ENCODE assay signal across 8 mouse cellular contexts in the genomic region with DNA sequence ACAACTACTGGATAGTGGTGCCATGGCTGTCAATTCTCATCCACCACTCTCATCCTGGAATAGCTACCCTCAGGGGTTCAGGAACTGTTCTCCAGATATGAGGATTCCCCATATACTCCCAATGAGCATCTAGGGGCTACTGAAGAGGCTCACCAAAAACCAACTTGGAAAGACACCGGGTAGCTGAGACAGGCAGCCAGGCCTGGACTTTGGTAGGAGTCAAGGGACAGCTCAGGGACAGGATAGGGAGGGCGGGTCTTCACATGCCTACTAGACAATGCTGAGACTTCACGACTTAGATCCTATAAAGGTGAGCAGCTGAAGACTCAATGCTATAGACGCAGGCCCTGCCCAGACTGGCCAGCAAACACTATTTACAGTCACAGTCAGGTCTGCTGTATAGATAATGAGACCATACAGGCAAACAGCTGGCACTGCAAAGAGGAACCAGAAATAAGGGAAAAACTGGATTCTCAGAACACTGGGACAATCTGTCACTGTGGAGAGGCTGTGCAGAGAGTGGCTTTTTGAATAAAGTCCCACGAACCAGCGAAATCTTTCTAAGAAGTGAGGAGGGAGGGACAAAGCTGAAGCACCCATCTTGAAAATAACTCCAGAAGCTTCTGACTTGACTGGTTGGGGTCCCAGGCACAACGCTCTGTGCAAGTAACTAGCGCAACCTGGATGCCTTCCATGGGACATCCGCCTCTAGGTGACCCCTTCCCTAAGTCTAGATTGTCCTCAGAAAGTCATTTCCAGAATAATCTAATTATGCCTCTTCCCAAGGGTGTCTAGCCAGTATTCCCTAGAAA. TPM values are rescaled to one million over a fixed set of nuclear protein-coding genes. Genes with fewer than 3 reads are reported as not detected.
DNase-seq lines count a peak whose midpoint lies in the region; ATAC-seq and TF ChIP-seq lines count a peak whose summit lies in the region.

No protein-coding gene starts in this region.

- H3K9ac ChIP-seq in heart, embryonic 11.5 days (ENCODE audit: low read depth, low read length): peak overlapping the region; percentile 97
- H3K9ac ChIP-seq in forebrain, postnatal 0 days: peak overlapping the region; percentile 87
- H3K9ac ChIP-seq in liver, embryonic 15.5 days: peak overlapping the region; percentile 64

- peaks cover 27% of the 10 kb centered on the region for H3K4me1 ChIP-seq in heart, embryonic 11.5 days (ENCODE audit: control insufficient read depth, insufficient read depth, low read length)
- H3K4me1 ChIP-seq in G1E (ENCODE audit: insufficient read depth, low read depth, low read length): peaks cover 58% of the 10 kb centered on the region
- H3K4me1 ChIP-seq in forebrain, postnatal 0 days (ENCODE audit: insufficient read depth): peaks cover 16% of the 10 kb centered on the region
- H3K4me1 ChIP-seq in liver, embryonic 15.5 days (replicated peaks): peaks cover 55% of the 10 kb centered on the region

- no peaks in the 10 kb centered on the region; the same call in 1 of the 2 replicates for H3K36me3 ChIP-seq in heart, embryonic 11.5 days (ENCODE audit: control insufficient read depth, insufficient read depth, low read length)
- peaks cover 46% of the 10 kb centered on the region for H3K36me3 ChIP-seq in G1E (replicated peaks)
- H3K36me3 ChIP-seq in forebrain, postnatal 0 days (ENCODE audit: insufficient read depth): peaks cover 8% of the 10 kb centered on the region
- H3K36me3 ChIP-seq in liver, embryonic 15.5 days (replicated peaks): peaks cover 43% of the 10 kb centered on the region

- no peak for DNase-seq in heart, adult 8-10 months (ENCODE audit: low spot score)
- no peak for DNase-seq in G1E (ENCODE audit: low spot score)
- no peak for DNase-seq in forebrain, postnatal 0 days
- DNase-seq in adrenal gland, postnatal 4 days (ENCODE audit: low spot score in 2 of 2): no peak
- no peak for DNase-seq in cerebellum, adult 18-20 months
- no peak for DNase-seq in layer of hippocampus, adult 8-10 months (ENCODE audit: low spot score in 2 of 2)

- H3K9me3 ChIP-seq in heart, embryonic 11.5 days (replicated peaks; ENCODE audit: control insufficient read depth, low read length): no peaks in the 10 kb centered on the region
- H3K9me3 ChIP-seq in G1E (replicated peaks): no peaks in the 10 kb centered on the region
- H3K9me3 ChIP-seq in forebrain, postnatal 0 days (ENCODE audit: low read length): no peaks in the 10 kb centered on the region
- H3K9me3 ChIP-seq in liver, embryonic 15.5 days (replicated peaks): no peaks in the 10 kb centered on the region

- 52% methylated on average over 9 of the region's 9 CpGs for WGBS in heart, embryonic 11.5 days (ENCODE audit: insufficient replicate concordance)
- 46% methylated on average over 9 of the region's 9 CpGs for WGBS in forebrain, postnatal 0 days
- 39% methylated on average over 9 of the region's 9 CpGs for WGBS in liver, embryonic 15.5 days (ENCODE audit: insufficient replicate concordance)

- peak overlapping the region; percentile 84 for H3K4me3 ChIP-seq in heart, embryonic 11.5 days (ENCODE audit: low read depth, low read length)
- peak overlapping the region; percentile 84 for H3K4me3 ChIP-seq in G1E (ENCODE audit: low read depth, low read length)
- H3K4me3 ChIP-seq in forebrain, postnatal 0 days (ENCODE audit: low read depth, low read length): peak overlapping the region; percentile 58
- peak overlapping the region; percentile 78 for H3K4me3 ChIP-seq in liver, embryonic 15.5 days (replicated peaks)

- H3K4me2 ChIP-seq in heart, embryonic 11.5 days: peak overlapping the region; percentile 62
- peak overlapping the region; percentile 64 for H3K4me2 ChIP-seq in forebrain, postnatal 0 days (ENCODE audit: low read depth)
- H3K4me2 ChIP-seq in liver, embryonic 15.5 days: peak overlapping the region; percentile 85

- ATAC-seq in heart, embryonic 11.5 days (replicated peaks; ENCODE audit: insufficient number of reproducible peaks, low FRiP score, low TSS enrichment): 0 out of 2 replicates have a peak, but pooled peaks have one; percentile 3
- ATAC-seq in G1E (ENCODE audit: extremely low read depth, insufficient number of reproducible peaks, low FRiP score, poor library complexity, severe bottlenecking): no peak
- peak; percentile 10 for ATAC-seq in forebrain, postnatal 0 days
- ATAC-seq in liver, embryonic 15.5 days (ENCODE audit: insufficient read depth): no peak

- TF ChIP-seq CTCF in G1E (IDR thresholded peaks at IDR 0.05; ENCODE audit: low read depth, low read length): no peak
- no peak for TF ChIP-seq CTCF in forebrain, postnatal 0 days (IDR thresholded peaks at IDR 0.05; ENCODE audit: low read depth)

- H3K27me3 ChIP-seq in heart, embryonic 11.5 days (ENCODE audit: control insufficient read depth, insufficient read depth, low read length): no peaks in the 10 kb centered on the region
- H3K27me3 ChIP-seq in G1E (ENCODE audit: insufficient read depth, low read length): no peaks in the 10 kb centered on the region
- no peaks in the 10 kb centered on the region for H3K27me3 ChIP-seq in forebrain, postnatal 0 days (ENCODE audit: insufficient read depth, low read length)
- H3K27me3 ChIP-seq in liver, embryonic 15.5 days: no peaks in the 10 kb centered on the region

- H3K27ac ChIP-seq in heart, embryonic 11.5 days (ENCODE audit: low read depth, low read length): peak overlapping the region; percentile 99
- peak overlapping the region; percentile 99 for H3K27ac ChIP-seq in forebrain, postnatal 0 days (ENCODE audit: low read depth, low read length)
- peak overlapping the region; percentile 99 for H3K27ac ChIP-seq in liver, embryonic 15.5 days (replicated peaks)

RNA-seq across cellular contexts. Expression of a gene that starts 0.9 kb away (rescaled TPM):
- 3.8 and 5.3 TPM in 2 replicates for polyA plus RNA-seq in heart, embryonic 11.5 days (2014; fragmentation: Nextera tagmentation; extraction: Ambion mirVana)
- total RNA-seq in heart, adult 8-10 months (2022): 10 to 100 TPM; 14.8 to 21.8 (median 19.4) TPM
- total RNA-seq in G1E (2014; fragmentation: Nextera tagmentation) (3.0 and 4.9 TPM in 2 replicates), G1E (2017) (7.3 and 8.6 TPM in 2 replicates)
- polyA plus RNA-seq in G1E (2012): 10.5 and 10.8 TPM in 2 replicates
- 11.2 and 13.8 TPM in 2 replicates for total RNA-seq in forebrain, postnatal 0 days (2014; rRNA removed)
- 10.8 and 11.1 TPM in 2 replicates for polyA plus RNA-seq in forebrain, postnatal 0 days (2015; fragmentation: Nextera tagmentation; extraction: Ambion mirVana)
- 12.1 and 14.5 TPM in 2 replicates for polyA plus RNA-seq in liver, embryonic 15.5 days (2015; fragmentation: Nextera tagmentation; extraction: Ambion mirVana)
- total RNA-seq in adrenal gland, postnatal 4 days (2021): 10 to 100 TPM; 17.7 to 18.4 TPM
- total RNA-seq in layer of hippocampus, adult 8-10 months (2022): 10 to 100 TPM in 1 of 4 experiments, 1 to 10 TPM in 3; 5.9 to 10.2 (median 7.3) TPM

RNA-seq across cellular contexts. Expression of a gene that starts 20.4 kb away (rescaled TPM):
- 0.11 TPM in 1 of 2 replicates, not detected in the other for polyA plus RNA-seq in heart, embryonic 11.5 days (2014; fragmentation: Nextera tagmentation; extraction: Ambion mirVana)
- under 1 TPM; 0.62 to 0.82 (median 0.63) TPM for total RNA-seq in heart, adult 8-10 months (2022)
- total RNA-seq in G1E (2014; fragmentation: Nextera tagmentation): not detected in 2 replicates
- not detected in 2 replicates for total RNA-seq in G1E (2017)
- polyA plus RNA-seq in G1E (2012): not detected in 2 replicates
- 0.76 and 1.2 TPM in 2 replicates for total RNA-seq in forebrain, postnatal 0 days (2014; rRNA removed)
- polyA plus RNA-seq in forebrain, postnatal 0 days (2015; fragmentation: Nextera tagmentation; extraction: Ambion mirVana): 0.19 and 0.31 TPM in 2 replicates
- polyA plus RNA-seq in liver, embryonic 15.5 days (2015; fragmentation: Nextera tagmentation; extraction: Ambion mirVana): 0.10 and 0.17 TPM in 2 replicates
- total RNA-seq in adrenal gland, postnatal 4 days (2021): under 1 TPM; 0.59 to 0.62 TPM
- 10 to 100 TPM; 11.8 to 15.9 (median 12.5) TPM for total RNA-seq in layer of hippocampus, adult 8-10 months (2022)

RNA-seq across cellular contexts. Expression of a gene that starts 26.4 kb away (rescaled TPM):
- polyA plus RNA-seq in heart, embryonic 11.5 days (2014; fragmentation: Nextera tagmentation; extraction: Ambion mirVana): 39.3 and 41.1 TPM in 2 replicates
- total RNA-seq in heart, adult 8-10 months (2022): 1,000 to 10,000 TPM in 1 of 4 experiments, 100 to 1,000 TPM in 3; 788 to 1,002 (median 896) TPM
- total RNA-seq in G1E (2014; fragmentation: Nextera tagmentation): not detected in 2 replicates
- total RNA-seq in G1E (2017): 0.17 and 0.27 TPM in 2 replicates
- 0.11 TPM in 2 replicates for polyA plus RNA-seq in G1E (2012)
- total RNA-seq in forebrain, postnatal 0 days (2014; rRNA removed): 1.5 and 1.7 TPM in 2 replicates
- polyA plus RNA-seq in forebrain, postnatal 0 days (2015; fragmentation: Nextera tagmentation; extraction: Ambion mirVana): 0.23 and 0.31 TPM in 2 replicates
- polyA plus RNA-seq in liver, embryonic 15.5 days (2015; fragmentation: Nextera tagmentation; extraction: Ambion mirVana): 0.28 and 0.30 TPM in 2 replicates
- total RNA-seq in adrenal gland, postnatal 4 days (2021): 10 to 100 TPM in 1 of 2 experiments, 1 to 10 TPM in 1; 9.0 to 22.3 TPM
- total RNA-seq in layer of hippocampus, adult 8-10 months (2022): 1 to 10 TPM; 1.2 to 1.9 (median 1.5) TPM

RNA-seq across cellular contexts. Expression of a gene that starts 29.4 kb away (rescaled TPM):
- polyA plus RNA-seq in heart, embryonic 11.5 days (2014; fragmentation: Nextera tagmentation; extraction: Ambion mirVana): 121 and 125 TPM in 2 replicates
- total RNA-seq in heart, adult 8-10 months (2022): 100 to 1,000 TPM; 112 to 142 (median 128) TPM
- total RNA-seq in G1E (2014; fragmentation: Nextera tagmentation): 16.8 and 19.1 TPM in 2 replicates
- 37.5 and 38.2 TPM in 2 replicates for total RNA-seq in G1E (2017)
- 35.2 and 40.2 TPM in 2 replicates for polyA plus RNA-seq in G1E (2012)
- total RNA-seq in forebrain, postnatal 0 days (2014; rRNA removed): 122 and 157 TPM in 2 replicates
- polyA plus RNA-seq in forebrain, postnatal 0 days (2015; fragmentation: Nextera tagmentation; extraction: Ambion mirVana): 274 and 284 TPM in 2 replicates
- 54.2 and 60.8 TPM in 2 replicates for polyA plus RNA-seq in liver, embryonic 15.5 days (2015; fragmentation: Nextera tagmentation; extraction: Ambion mirVana)
- 10 to 100 TPM; 58.9 to 62.8 TPM for total RNA-seq in adrenal gland, postnatal 4 days (2021)
- 100 to 1,000 TPM; 135 to 149 (median 141) TPM for total RNA-seq in layer of hippocampus, adult 8-10 months (2022)

RNA-seq across cellular contexts. Expression of a gene that starts 39.6 kb away (rescaled TPM):
- polyA plus RNA-seq in heart, embryonic 11.5 days (2014; fragmentation: Nextera tagmentation; extraction: Ambion mirVana): 98.5 and 102 TPM in 2 replicates
- total RNA-seq in heart, adult 8-10 months (2022): 100 to 1,000 TPM; 100 to 119 (median 114) TPM
- total RNA-seq in G1E (2014; fragmentation: Nextera tagmentation) (15.1 and 23.4 TPM in 2 replicates), G1E (2017) (38.7 and 40.8 TPM in 2 replicates)
- 29.5 and 34.8 TPM in 2 replicates for polyA plus RNA-seq in G1E (2012)
- 45.2 and 69.5 TPM in 2 replicates for total RNA-seq in forebrain, postnatal 0 days (2014; rRNA removed)
- polyA plus RNA-seq in forebrain, postnatal 0 days (2015; fragmentation: Nextera tagmentation; extraction: Ambion mirVana): 124 and 131 TPM in 2 replicates
- polyA plus RNA-seq in liver, embryonic 15.5 days (2015; fragmentation: Nextera tagmentation; extraction: Ambion mirVana): 50.5 and 51.0 TPM in 2 replicates
- 10 to 100 TPM; 52.0 to 57.9 TPM for total RNA-seq in adrenal gland, postnatal 4 days (2021)
- 10 to 100 TPM; 31.2 to 40.8 (median 36.1) TPM for total RNA-seq in layer of hippocampus, adult 8-10 months (2022)

Comparison
In these comparisons a context has a peak if more than half of its experiments do, and no peak if none do; other contexts are left out.
1. ATAC-seq: peak in heart, embryonic 11.5 days (single experiment) and forebrain, postnatal 0 days (single experiment); none in G1E (single experiment) and liver, embryonic 15.5 days (single experiment).
2. RNA of a gene that starts 26.4 kb away (total RNA-seq): 788 to 1,002 TPM in heart, adult 8-10 months; 9.0 to 22.3 TPM in adrenal gland, postnatal 4 days, 1.2 to 1.9 TPM in layer of hippocampus, adult 8-10 months, 1.5 to 1.7 TPM in forebrain, postnatal 0 days and 0.17 to 0.27 TPM in G1E; every median in the first group is over 10 times any median in the second.
3. Peak in every context shown above with its lines, with median percentiles within 50 percentile points of each other: H3K27ac ChIP-seq, H3K4me2 ChIP-seq, H3K4me3 ChIP-seq and H3K9ac ChIP-seq.